ENCODE assay signal across 9 mouse cellular contexts in the genomic region with DNA sequence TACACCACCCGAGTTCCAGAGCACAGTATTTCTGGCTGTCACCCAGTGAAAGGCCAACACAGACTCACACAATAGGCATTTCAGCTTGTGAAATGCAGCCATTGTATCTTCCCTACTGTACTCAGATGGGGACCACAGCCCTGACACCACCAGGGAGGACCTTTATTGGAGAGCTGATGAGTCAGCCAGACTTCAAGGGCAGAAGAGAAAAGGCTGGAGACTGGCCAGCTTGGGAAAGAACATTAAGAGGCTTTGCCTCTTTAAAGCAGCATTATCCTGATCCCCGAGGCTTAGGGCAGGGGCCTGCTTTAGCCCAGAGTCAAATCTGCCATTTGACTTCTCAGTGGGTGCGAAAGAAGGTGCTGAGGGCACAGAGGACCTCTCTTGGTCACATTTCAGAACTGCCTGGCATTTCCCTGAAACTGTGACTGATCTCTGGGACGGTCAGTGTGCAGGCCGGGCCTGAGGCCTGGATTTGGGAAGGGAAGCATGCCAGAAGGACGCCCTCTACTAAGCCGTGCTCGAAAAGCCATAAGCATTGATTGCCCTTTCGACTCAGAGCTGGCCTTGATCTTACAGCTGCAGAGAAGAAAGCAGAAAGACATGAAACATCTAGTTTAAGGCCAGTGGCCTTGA. TPM values are rescaled to one million over a fixed set of nuclear protein-coding genes. Genes with fewer than 3 reads are reported as not detected.
A peak's percentile ranks its signal among the peaks of the same experiment; 100 is the strongest.
DNase-seq lines count a peak whose midpoint lies in the region; ATAC-seq and TF ChIP-seq lines count a peak whose summit lies in the region.
"Had no signal": no experiment of that assay in that cellular context is flagged by ENCODE, and none has a peak within 500 bp of the region (broad histone marks: within the 10 kb centered on the region; RNA-seq: fewer than 3 reads in every experiment).

No protein-coding gene starts in this region.

- TF ChIP-seq CTCF in C2C12 (IDR thresholded peaks at IDR 0.05; ENCODE audit: control insufficient read depth, insufficient read depth, insufficient read length): no peak

- H3K4me2 ChIP-seq in forebrain, embryonic 15.5 days (replicated peaks): no peak overlapping the region
- no peak overlapping the region for H3K4me2 ChIP-seq in midbrain, embryonic 14.5 days (ENCODE audit: low read length)

- ATAC-seq in cerebellum, adult (ENCODE audit: insufficient number of reproducible peaks, low FRiP score, low TSS enrichment): no peak
- ATAC-seq in forebrain, embryonic 15.5 days (replicated peaks): no peak
- 0 out of 2 replicates have a peak, but pooled peaks have one; percentile 29 for ATAC-seq in midbrain, embryonic 14.5 days (ENCODE audit: low FRiP score, low TSS enrichment)
- ATAC-seq in monocyte, adult 5-6 weeks (replicated peaks; ENCODE audit: insufficient number of reproducible peaks, low FRiP score, low TSS enrichment, poor library complexity, severe bottlenecking): no peak

- H3K79me2 ChIP-seq in C2C12 (ENCODE audit: control insufficient read depth, insufficient read depth): no peaks in the 10 kb centered on the region

- H3K36me3 ChIP-seq in C2C12 (ENCODE audit: control insufficient read depth, insufficient read depth): no peaks in the 10 kb centered on the region
- peaks cover 15% of the 10 kb centered on the region for H3K36me3 ChIP-seq in forebrain, embryonic 15.5 days
- peaks cover 13% of the 10 kb centered on the region for H3K36me3 ChIP-seq in midbrain, embryonic 14.5 days (ENCODE audit: control insufficient read depth, insufficient read depth, low read length)
- no peaks in the 10 kb centered on the region for H3K36me3 ChIP-seq in limb, embryonic 10.5 days

- no peaks in the 10 kb centered on the region for H3K27me3 ChIP-seq in C2C12 (ENCODE audit: control insufficient read depth, insufficient read depth, insufficient read length)
- no peaks in the 10 kb centered on the region for H3K27me3 ChIP-seq in forebrain, embryonic 15.5 days
- H3K27me3 ChIP-seq in midbrain, embryonic 14.5 days (ENCODE audit: control insufficient read depth, insufficient read depth, low read length): no peaks in the 10 kb centered on the region
- H3K27me3 ChIP-seq in limb, embryonic 10.5 days (ENCODE audit: low read depth, poor library complexity, severe bottlenecking): no peaks in the 10 kb centered on the region

- H3K9me3 ChIP-seq in forebrain, embryonic 15.5 days: no peaks in the 10 kb centered on the region
- H3K9me3 ChIP-seq in midbrain, embryonic 14.5 days (ENCODE audit: control insufficient read depth, low read length): no peaks in the 10 kb centered on the region
- H3K9me3 ChIP-seq in limb, embryonic 10.5 days (replicated peaks): no peaks in the 10 kb centered on the region

- no peak overlapping the region for H3K9ac ChIP-seq in forebrain, embryonic 15.5 days (replicated peaks)
- H3K9ac ChIP-seq in midbrain, embryonic 14.5 days (replicated peaks; ENCODE audit: low read length): no peak overlapping the region
- H3K9ac ChIP-seq: liver, embryonic 14.5 days had no signal

- no peak overlapping the region for H3ac ChIP-seq in C2C12 (ENCODE audit: control insufficient read depth, insufficient read length, low read depth)

- H3K79me3 ChIP-seq in C2C12 (ENCODE audit: low read depth): no peaks in the 10 kb centered on the region

- peak overlapping the region; percentile 76 for H3K27ac ChIP-seq in forebrain, embryonic 15.5 days (replicated peaks)
- peak overlapping the region; percentile 1; the same call in 1 of the 2 replicates for H3K27ac ChIP-seq in midbrain, embryonic 14.5 days (replicated peaks; ENCODE audit: low read depth, low read length)
- no peak overlapping the region for H3K27ac ChIP-seq in limb, embryonic 10.5 days
- H3K27ac ChIP-seq: liver, embryonic 14.5 days had no signal

- 41% methylated on average over 9 of the region's 9 CpGs for WGBS in forebrain, embryonic 15.5 days
- 33% methylated on average over 9 of the region's 9 CpGs for WGBS in midbrain, embryonic 14.5 days
- 78% methylated on average over 9 of the region's 9 CpGs for WGBS in limb, embryonic 10.5 days

- peaks cover 30% of the 10 kb centered on the region for H3K4me1 ChIP-seq in forebrain, embryonic 15.5 days
- peaks cover 26% of the 10 kb centered on the region for H3K4me1 ChIP-seq in midbrain, embryonic 14.5 days (ENCODE audit: control insufficient read depth, insufficient read depth, low read length)
- peaks cover 6% of the 10 kb centered on the region; the same call in 1 of the 2 replicates for H3K4me1 ChIP-seq in limb, embryonic 10.5 days

- H3K4me3 ChIP-seq in C2C12 (ENCODE audit: insufficient read depth, poor library complexity, severe bottlenecking): no peak overlapping the region
- H3K4me3 ChIP-seq in forebrain, embryonic 15.5 days: no peak overlapping the region
- H3K4me3 ChIP-seq in midbrain, embryonic 14.5 days (replicated peaks; ENCODE audit: low read depth, low read length): no peak overlapping the region
- no peak overlapping the region for H3K4me3 ChIP-seq in limb, embryonic 10.5 days

- DNase-seq in cerebellum, adult 9-10 months: peak; percentile 65
- DNase-seq in midbrain, embryonic 14.5 days: peak; percentile 56
- DNase-seq in limb, embryonic 10.5 days (ENCODE audit: low spot score): no peak
- DNase-seq in kidney, postnatal 25 days: no peak

TF ChIP-seq in C2C12, 6 proteins besides CTCF, POLR2A, EP300 and RAD21:
- TF ChIP-seq MYOG (IDR thresholded peaks at IDR 0.05; ENCODE audit: control insufficient read depth, extremely low read depth, insufficient read length) (no peak), CEBPB (IDR thresholded peaks at IDR 0.05; ENCODE audit: low read depth) (peak; percentile 67)

RNA-seq across cellular contexts. Expression of gene Scrn1, which starts 25.9 kb away (rescaled TPM):
- polyA plus RNA-seq in C2C12 (2012; fragmentation: generic; extraction: Trizol): 40.6 TPM
- polyA plus RNA-seq in forebrain, embryonic 15.5 days (2015; fragmentation: Nextera tagmentation; extraction: Ambion mirVana): 135 TPM in 2 replicates
- 88.0 and 104 TPM in 2 replicates for polyA plus RNA-seq in midbrain, embryonic 14.5 days (2014; fragmentation: Nextera tagmentation; extraction: Ambion mirVana)
- polyA plus RNA-seq in limb, embryonic 10.5 days (2016; fragmentation: Nextera tagmentation; extraction: Ambion mirVana): 2.6 and 7.8 TPM in 2 replicates
- total RNA-seq in monocyte, adult 5-6 weeks (2017): not detected in 3 replicates

RNA-seq across cellular contexts. Expression of gene Plekha8, which starts 54.5 kb away (rescaled TPM):
- 3.9 TPM for polyA plus RNA-seq in C2C12 (2012; fragmentation: generic; extraction: Trizol)
- polyA plus RNA-seq in forebrain, embryonic 15.5 days (2015; fragmentation: Nextera tagmentation; extraction: Ambion mirVana): 9.6 and 10.2 TPM in 2 replicates
- 11.1 and 15.8 TPM in 2 replicates for polyA plus RNA-seq in midbrain, embryonic 14.5 days (2014; fragmentation: Nextera tagmentation; extraction: Ambion mirVana)
- 17.1 and 21.8 TPM in 2 replicates for polyA plus RNA-seq in limb, embryonic 10.5 days (2016; fragmentation: Nextera tagmentation; extraction: Ambion mirVana)
- total RNA-seq in monocyte, adult 5-6 weeks (2017): 1.5 to 2.2 TPM (median 2.0 TPM) in 3 replicates

RNA-seq across cellular contexts. Expression of gene Fkbp14, which starts 56.7 kb away (rescaled TPM):
- polyA plus RNA-seq in C2C12 (2012; fragmentation: generic; extraction: Trizol): 5.0 TPM
- polyA plus RNA-seq in forebrain, embryonic 15.5 days (2015; fragmentation: Nextera tagmentation; extraction: Ambion mirVana): 6.6 and 7.4 TPM in 2 replicates
- polyA plus RNA-seq in midbrain, embryonic 14.5 days (2014; fragmentation: Nextera tagmentation; extraction: Ambion mirVana): 4.3 and 8.1 TPM in 2 replicates
- polyA plus RNA-seq in limb, embryonic 10.5 days (2016; fragmentation: Nextera tagmentation; extraction: Ambion mirVana): 8.7 and 14.2 TPM in 2 replicates
- 0.58 TPM in 1 of 3 replicates, not detected in the others for total RNA-seq in monocyte, adult 5-6 weeks (2017)

Comparison
In these comparisons a context has a peak if more than half of its experiments do, and no peak if none do; other contexts are left out.
1. DNase-seq: peak in cerebellum, adult 9-10 months (single experiment) and midbrain, embryonic 14.5 days (single experiment); none in limb, embryonic 10.5 days (single experiment) and kidney, postnatal 25 days (0 of 2).